Mouse (Mus musculus) embryonic fibroblast, embryonic 13.5 days (primary cell): ENCODE results near the gene Naxd. TPM values are rescaled to one million over a fixed set of nuclear protein-coding genes. Genes with fewer than 3 reads are reported as not detected.
"Not testable (repeated sequence)": the region's sequence is repeated elsewhere in the genome, so short reads cannot be mapped to it uniquely, and the experiment has no call there.

Source experiments
- H3K27ac ChIP-seq: 2 replicates; pipeline ENCODE4 v1.5.1; 2012; ENCODE audit warnings: low read length, control low read depth, inconsistent platforms; ENCODE audit not compliant: insufficient read depth
- H3K4me1 ChIP-seq: 2 replicates; pipeline ENCODE4 v1.6.1; 2011; ENCODE audit warnings: low read length; ENCODE audit not compliant: control insufficient read depth, insufficient read depth
- H3K4me3 ChIP-seq: 2 replicates; pipeline ENCODE4 v1.5.1; 2011; ENCODE audit warnings: mild to moderate bottlenecking, control low read depth, low read length; ENCODE audit not compliant: insufficient read depth
- CTCF ChIP-seq: IDR thresholded peaks from 2 replicates; pipeline ENCODE4 v1.5.1; 2011; ENCODE audit warnings: mild to moderate bottlenecking, control low read depth, low read length, moderate library complexity, borderline replicate concordance; ENCODE audit not compliant: insufficient read depth
- POLR2A ChIP-seq: IDR thresholded peaks from 2 replicates; pipeline ENCODE4 v1.6.1; 2011; ENCODE audit warnings: low read depth, mild to moderate bottlenecking, control low read depth, low read length, moderate library complexity
- polyA plus RNA-seq: library from polyadenylated mRNA; stranded (reverse); fragments of >200 nt; gene quantifications from 2 replicates; pipeline ENCODE4 v1.2.4, GENCODE M21; 2011; ENCODE audit warnings: low read depth; ENCODE audit not compliant: missing spikeins, insufficient read length

The Naxd gene
- polyA plus RNA-seq, 1 experiment, result 54.2 TPM

DNA sequence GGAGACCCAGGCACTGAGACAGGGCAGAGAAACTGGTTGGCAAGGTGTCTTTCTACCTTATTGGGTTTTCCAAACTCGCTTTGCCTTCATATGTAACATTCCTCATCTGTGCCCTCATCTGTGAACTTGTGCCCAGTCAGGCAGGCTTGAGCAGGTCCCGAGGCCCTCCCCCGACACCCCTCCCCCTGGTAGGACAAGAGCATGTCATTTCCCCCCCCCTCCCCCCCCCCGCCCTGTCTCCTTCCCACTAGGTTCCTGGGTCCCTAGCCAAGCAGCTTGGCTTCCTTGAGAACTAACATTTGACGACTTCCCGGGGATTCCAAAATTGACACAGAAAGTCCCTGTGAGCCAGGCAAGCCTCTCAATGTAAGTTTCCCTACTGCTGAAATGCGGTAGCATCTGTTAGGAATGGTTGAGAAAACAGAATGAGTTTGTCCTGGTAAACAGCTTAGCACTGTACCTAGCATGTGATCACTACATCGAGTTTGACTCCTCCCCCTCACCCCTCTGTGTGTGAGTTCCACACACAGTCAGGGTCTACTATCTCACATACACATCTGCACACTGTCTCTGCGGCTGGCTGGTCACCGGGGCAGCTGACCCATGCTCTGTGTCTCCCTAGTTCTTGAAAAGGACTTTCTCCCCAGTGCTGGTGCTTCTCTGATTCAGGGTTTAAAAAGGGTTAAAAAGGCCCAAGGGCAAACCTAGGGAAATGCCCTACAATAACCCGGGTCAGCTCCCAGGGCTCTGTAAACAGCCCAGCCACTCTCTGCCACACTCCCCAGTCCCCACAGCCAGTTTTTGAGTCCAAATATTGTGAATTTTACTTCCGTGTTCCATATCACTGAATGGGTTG, 39.1 kb upstream of the Naxd start:
- Histone ChIP-seq H3K4me3 (no peak overlapping the region), H3K4me1 (0 out of 2 replicates have a peak, but pooled peaks cover 2% of the 10 kb centered on the region), H3K27ac (no peak overlapping the region)
- TF ChIP-seq CTCF (no peak), POLR2A (no peak)

DNA sequence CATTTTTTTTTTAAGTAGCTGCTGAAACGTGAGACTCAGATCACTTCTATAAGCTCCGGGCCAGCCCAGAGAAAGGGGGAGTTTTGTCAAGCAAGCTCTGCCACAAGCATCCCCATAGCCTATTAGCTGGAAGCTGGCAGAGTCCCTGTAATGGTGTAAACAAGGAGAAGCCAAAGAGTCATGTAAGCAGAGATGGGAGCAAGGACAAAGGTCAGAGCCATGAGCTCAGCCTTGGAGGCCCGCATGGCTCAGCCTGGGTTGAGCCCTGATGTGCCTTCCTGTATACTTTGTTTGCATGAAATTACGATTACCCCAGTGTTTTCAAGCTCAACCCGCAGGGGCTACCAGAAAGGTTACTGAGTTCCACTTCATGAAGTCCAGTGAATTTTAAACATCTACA, 38.3 kb upstream of the Naxd start:
- TF ChIP-seq POLR2A, result no peak
- no peak for TF ChIP-seq CTCF
- no peak overlapping the region for H3K27ac ChIP-seq
- no peak overlapping the region for H3K4me3 ChIP-seq
- 0 out of 2 replicates have a peak, but pooled peaks cover 2% of the 10 kb centered on the region for H3K4me1 ChIP-seq

DNA sequence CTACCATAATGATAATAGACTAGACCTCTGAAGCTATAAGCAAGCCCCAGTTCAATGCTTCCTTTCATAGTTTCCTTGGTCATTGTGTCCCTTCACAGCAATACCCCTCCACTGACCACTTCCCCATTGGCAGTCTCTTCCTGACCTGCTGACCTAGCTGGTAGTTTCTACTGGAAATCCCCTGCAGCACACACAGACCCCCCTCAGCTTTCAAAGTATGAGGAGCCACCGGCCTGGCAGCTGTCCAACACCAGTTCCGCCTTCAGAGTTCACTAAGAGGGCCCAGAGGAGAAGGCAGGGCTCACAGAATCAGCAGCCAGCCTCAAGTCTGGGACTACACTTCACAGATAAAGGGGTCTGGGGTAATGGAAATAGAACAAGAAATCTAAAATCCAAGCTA, 36.4 kb upstream of the Naxd start:
- Histone ChIP-seq H3K27ac (no peak overlapping the region), H3K4me1 (0 out of 2 replicates have a peak, but pooled peaks cover 4% of the 10 kb centered on the region), H3K4me3 (no peak overlapping the region)
- no peak for TF ChIP-seq POLR2A
- TF ChIP-seq CTCF, result no peak

GRCm38 (mm10) chr8:11461847-11462246, 35.5 kb upstream of the Naxd start:
- Histone ChIP-seq H3K4me3 (no peak overlapping the region), H3K27ac (no peak overlapping the region), H3K4me1 (0 out of 2 replicates have a peak, but pooled peaks cover 4% of the 10 kb centered on the region)
- no peak for TF ChIP-seq CTCF
- TF ChIP-seq POLR2A, result no peak

DNA sequence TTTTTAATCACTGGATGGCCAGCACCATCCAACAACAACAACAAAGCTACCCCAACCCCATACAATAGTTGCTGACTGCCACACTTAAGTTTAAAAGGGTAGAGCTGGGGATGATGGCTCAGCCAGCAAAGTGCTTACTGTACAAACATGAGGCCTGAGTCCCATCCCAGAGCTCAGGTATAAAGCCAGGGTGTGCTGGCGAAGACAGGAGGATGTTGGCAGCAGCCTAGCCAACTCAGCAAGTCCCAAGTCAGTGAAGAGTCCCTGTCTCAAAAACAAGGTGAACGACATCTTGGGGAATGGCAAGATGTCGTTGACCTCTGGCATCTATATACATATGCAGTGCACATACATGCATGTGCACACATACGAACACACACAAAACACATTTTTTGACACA, 34.7 kb upstream of the Naxd start:
- Histone ChIP-seq H3K27ac (no peak overlapping the region), H3K4me1 (0 out of 2 replicates have a peak, but pooled peaks cover 4% of the 10 kb centered on the region), H3K4me3 (no peak overlapping the region)
- TF ChIP-seq CTCF (no peak), POLR2A (no peak)

GRCm38 (mm10) chr8:11463541-11463888, 33.8 kb upstream of the Naxd start:
- H3K4me3 ChIP-seq, result no peak overlapping the region

DNA sequence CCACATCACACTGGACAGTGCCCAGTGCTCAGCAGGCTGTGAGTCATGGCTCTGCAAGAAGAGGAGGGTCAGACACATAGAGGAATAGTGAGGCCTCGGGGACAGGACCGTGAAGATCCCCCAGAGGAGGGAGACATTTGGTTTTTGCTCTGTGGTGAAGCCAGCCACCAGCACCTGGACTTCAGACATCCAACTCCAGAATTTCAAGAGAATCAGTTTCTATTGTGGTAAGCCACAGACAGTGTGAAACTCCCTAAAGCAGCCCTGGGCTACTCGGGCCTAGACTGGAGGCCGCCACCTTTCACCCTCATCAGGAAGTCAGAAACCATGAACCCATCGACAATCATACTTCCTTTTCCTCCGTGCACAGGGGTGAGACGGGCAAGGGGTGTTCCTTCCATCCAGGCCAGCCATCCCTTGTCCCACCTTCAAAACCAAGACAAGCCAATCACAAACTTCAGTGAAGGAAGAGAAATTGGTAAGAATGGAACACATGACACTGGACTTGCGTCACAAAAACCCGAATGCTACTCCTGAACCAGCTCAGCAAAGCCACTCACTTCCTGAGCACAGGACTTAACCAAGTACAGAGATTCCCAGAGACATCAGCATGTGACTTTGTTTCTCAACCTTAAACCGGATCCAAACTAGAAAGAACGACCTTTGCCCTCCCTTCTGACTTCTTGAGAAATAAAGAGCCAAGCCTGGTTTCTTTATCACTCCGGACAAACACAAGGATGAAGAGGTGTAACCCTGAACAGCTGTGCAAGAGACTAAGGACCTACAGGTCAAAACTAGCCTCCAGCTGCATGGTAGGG, 33.2 kb upstream of the Naxd start:
- Histone ChIP-seq H3K4me3 (no peak overlapping the region), H3K4me1 (0 out of 2 replicates have a peak, but pooled peaks cover 2% of the 10 kb centered on the region), H3K27ac (no peak overlapping the region)
- TF ChIP-seq CTCF (no peak), POLR2A (no peak)

More at GRCm38 (mm10) chr8:11463541-11463888, 33.8 kb upstream of the Naxd start:
- Histone ChIP-seq H3K27ac (no peak overlapping the region), H3K4me1 (0 out of 2 replicates have a peak, but pooled peaks cover 2% of the 10 kb centered on the region)
- TF ChIP-seq CTCF, result no peak
- no peak for TF ChIP-seq POLR2A

DNA sequence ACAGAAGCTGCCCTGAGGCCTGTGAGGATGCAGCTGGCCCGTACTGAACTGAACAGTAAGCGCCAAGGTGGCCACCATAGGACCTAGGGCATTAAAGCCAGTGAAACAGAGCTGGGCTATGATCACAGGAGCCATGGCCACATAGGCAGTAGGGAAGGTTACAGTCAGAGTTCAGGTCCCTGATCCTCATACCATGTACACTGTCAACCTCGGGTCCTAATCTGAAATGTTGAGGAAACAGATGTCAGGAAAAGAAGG, 32.7 kb upstream of the Naxd start:
- Histone ChIP-seq H3K27ac (no peak overlapping the region), H3K4me1 (0 out of 2 replicates have a peak, but pooled peaks cover 2% of the 10 kb centered on the region), H3K4me3 (no peak overlapping the region)
- TF ChIP-seq POLR2A (no peak), CTCF (no peak)

- TF ChIP-seq CTCF, result no peak
- no peak for TF ChIP-seq POLR2A
- 0 out of 2 replicates have a peak, but pooled peaks cover 2% of the 10 kb centered on the region for H3K4me1 ChIP-seq
- H3K27ac ChIP-seq, result no peak overlapping the region
- no peak overlapping the region for H3K4me3 ChIP-seq
Measured at GRCm38 (mm10) chr8:11465619-11466018, 31.7 kb upstream of the Naxd start.

- not testable (repeated sequence) for H3K4me1 ChIP-seq, H3K4me3 ChIP-seq, H3K27ac ChIP-seq
Measured at GRCm38 (mm10) chr8:11466528-11466927, 30.8 kb upstream of the Naxd start.
